Mouse (Mus musculus): Measurements from ENCODE around the gene Prx. TPM values are rescaled to one million over a fixed set of nuclear protein-coding genes. Genes with fewer than 3 reads are reported as not detected.

Prx gene
- 2.2 and 3.5 TPM in 2 replicates for polyA plus RNA-seq (2012; rRNA removed)

GRCm38 (mm10) chr7:27499036-27499435, at the start of gene Prx:
Prx (plus strand) TSS chr7:27499324.

DNA sequence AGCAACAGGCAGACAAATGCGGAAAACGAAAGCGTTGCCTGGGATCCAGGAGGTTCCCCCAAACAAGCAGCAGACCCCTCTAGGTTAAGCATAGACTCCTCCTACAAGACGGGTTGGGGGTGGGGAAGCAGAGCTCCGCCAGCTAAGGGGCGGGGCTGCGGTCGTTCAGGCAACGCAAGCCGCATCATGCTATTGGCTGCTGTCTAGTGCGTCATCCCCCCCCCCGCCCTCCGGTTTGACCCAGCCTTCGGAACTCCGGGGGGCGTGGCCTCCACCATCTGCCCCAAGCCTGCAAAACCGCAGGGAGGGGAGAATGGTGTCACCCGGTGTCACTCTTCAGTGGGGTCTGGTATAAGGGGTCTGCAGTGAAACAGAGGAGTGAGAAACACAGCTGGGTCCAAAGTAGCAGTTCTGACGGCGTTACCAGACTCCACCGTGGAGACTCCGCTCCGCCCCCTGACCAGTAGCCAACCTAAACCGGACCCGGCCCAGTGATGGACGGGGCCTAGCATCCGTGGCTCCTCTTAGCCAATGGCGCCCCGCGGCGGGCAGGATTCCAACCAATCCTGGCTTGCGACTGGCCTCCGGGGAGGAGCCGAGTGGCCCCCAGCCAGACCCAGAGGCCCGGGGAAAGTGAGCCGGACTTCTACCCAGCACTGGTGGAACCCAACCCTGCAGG, 25.8 kb upstream of the Prx start, which contains the start of gene Sertad3:
TSS of gene Sertad3 (plus strand) at position 613 of the 679 bp plus-strand sequence.

DNA sequence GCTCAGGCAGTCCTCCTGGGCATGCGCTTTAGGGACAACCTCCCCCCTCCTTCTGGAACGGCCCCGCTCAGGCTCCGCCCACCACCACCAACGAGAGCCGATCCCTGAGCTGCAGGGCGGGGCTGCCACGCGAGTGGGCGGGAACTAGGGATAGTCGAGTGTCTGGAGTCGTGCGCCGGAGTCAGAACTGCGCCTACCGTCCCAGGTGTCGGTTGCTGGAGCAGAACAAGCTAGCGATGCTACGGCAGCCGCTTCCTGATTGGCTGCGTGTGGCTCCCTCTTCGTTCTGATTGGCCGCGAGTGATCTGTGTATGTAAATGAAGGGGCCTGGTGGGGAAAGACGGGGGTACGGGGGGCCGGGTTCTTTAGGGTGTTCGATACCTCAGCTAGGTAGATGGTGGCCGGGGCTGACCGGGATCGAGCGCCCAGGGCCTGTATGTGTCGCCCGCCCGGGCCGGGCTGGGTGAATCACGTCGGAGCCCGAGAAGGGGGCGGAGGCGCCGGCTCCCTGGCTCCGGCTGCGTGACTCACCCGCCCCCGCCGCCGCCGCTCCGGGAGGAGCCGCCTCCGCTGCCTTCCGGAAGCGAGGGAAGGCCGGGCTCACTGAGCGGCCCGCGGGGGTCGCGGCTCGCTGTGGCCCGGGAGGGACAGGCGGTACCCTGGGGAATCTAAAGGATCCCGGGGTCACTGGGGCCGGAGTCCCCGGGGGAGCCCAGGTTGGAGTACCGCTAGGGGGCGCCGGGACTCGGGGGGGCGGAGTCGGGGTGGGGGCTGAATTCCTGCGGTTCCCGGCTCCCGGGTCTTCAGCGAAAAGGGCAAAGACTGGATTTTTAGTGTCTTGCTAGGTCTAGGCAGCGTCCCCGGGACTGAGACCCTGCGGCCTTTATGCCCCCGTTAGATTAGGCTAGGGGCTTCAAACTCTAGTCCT, 12.1 kb upstream of the Prx start, which contains the start of gene Sertad1:
TSS of gene Sertad1 (plus strand) at position 141 of the 928 bp plus-strand sequence.

GRCm38 (mm10) chr7:27522967-27523366, 23.8 kb downstream of the Prx start, which contains the start of gene Hipk4:
Hipk4 (plus strand) TSS chr7:27523267.

GRCm38 (mm10) chr7:27552931-27553513, 53.9 kb downstream of the Prx start, which contains the start of the genes Pld3 and 2310022A10Rik:
Pld3 (minus strand) TSS chr7:27553218.
2310022A10Rik (plus strand) TSS chr7:27553233.

Other genes starting within 250 kb of the Prx start
- 95.3 and 97.1 TPM in 2 replicates for gene Numbl, start 240.9 kb upstream of the Prx start, polyA plus RNA-seq (2012; rRNA removed)
- gene Ltbp4, start 161.6 kb upstream of the Prx start, polyA plus RNA-seq (2012; rRNA removed) = 23.4 and 35.0 TPM in 2 replicates
- gene Shkbp1, start 143.3 kb upstream of the Prx start, polyA plus RNA-seq (2012; rRNA removed) = 139 and 156 TPM in 2 replicates
- not detected in 2 replicates for gene Gm20479, start 141.9 kb upstream of the Prx start, polyA plus RNA-seq (2012; rRNA removed)
- 19.9 and 20.5 TPM in 2 replicates for gene Sptbn4, start 51.6 kb upstream of the Prx start, polyA plus RNA-seq (2012; rRNA removed)
- 18.0 and 25.5 TPM in 2 replicates for gene Blvrb, start 51.3 kb upstream of the Prx start, polyA plus RNA-seq (2012; rRNA removed)
- gene Sertad3, start 25.6 kb upstream of the Prx start, polyA plus RNA-seq (2012; rRNA removed) = 12.0 and 16.2 TPM in 2 replicates
- gene Sertad1, start 12.4 kb upstream of the Prx start, polyA plus RNA-seq (2012; rRNA removed) = 6.8 and 10.9 TPM in 2 replicates
- 1.7 and 2.3 TPM in 2 replicates for gene Hipk4, start 23.9 kb downstream of the Prx start, polyA plus RNA-seq (2012; rRNA removed)
- 131 and 151 TPM in 2 replicates for gene Pld3, start 53.9 kb downstream of the Prx start, polyA plus RNA-seq (2012; rRNA removed)
- 42.0 and 43.1 TPM in 2 replicates for gene 2310022A10Rik, start 53.9 kb downstream of the Prx start, polyA plus RNA-seq (2012; rRNA removed)
- 70.1 and 73.9 TPM in 2 replicates for gene Akt2, start 92.2 kb downstream of the Prx start, polyA plus RNA-seq (2012; rRNA removed)
- gene Ttc9b, start 154.6 kb downstream of the Prx start, polyA plus RNA-seq (2012; rRNA removed) = 36.9 and 44.1 TPM in 2 replicates
- 65.0 and 67.7 TPM in 2 replicates for gene Map3k10, start 175.3 kb downstream of the Prx start, polyA plus RNA-seq (2012; rRNA removed)
- 6.6 and 8.8 TPM in 2 replicates for gene Zfp607b, start 190.0 kb downstream of the Prx start, polyA plus RNA-seq (2012; rRNA removed)
- 31.6 and 40.7 TPM in 2 replicates for gene Zfp60, start 232.1 kb downstream of the Prx start, polyA plus RNA-seq (2012; rRNA removed)